Mouse (Mus musculus) embryonic fibroblast, embryonic 13.5 days (primary cell): ENCODE results near the gene Agtrap.

Experiments used
- CTCF ChIP-seq: IDR thresholded peaks from 2 replicates; pipeline ENCODE4 v1.5.1; 2011; ENCODE audit warnings: mild to moderate bottlenecking, control low read depth, low read length, moderate library complexity, borderline replicate concordance; ENCODE audit not compliant: insufficient read depth
- POLR2A ChIP-seq: IDR thresholded peaks from 2 replicates; pipeline ENCODE4 v1.6.1; 2011; ENCODE audit warnings: low read depth, mild to moderate bottlenecking, control low read depth, low read length, moderate library complexity

DNA sequence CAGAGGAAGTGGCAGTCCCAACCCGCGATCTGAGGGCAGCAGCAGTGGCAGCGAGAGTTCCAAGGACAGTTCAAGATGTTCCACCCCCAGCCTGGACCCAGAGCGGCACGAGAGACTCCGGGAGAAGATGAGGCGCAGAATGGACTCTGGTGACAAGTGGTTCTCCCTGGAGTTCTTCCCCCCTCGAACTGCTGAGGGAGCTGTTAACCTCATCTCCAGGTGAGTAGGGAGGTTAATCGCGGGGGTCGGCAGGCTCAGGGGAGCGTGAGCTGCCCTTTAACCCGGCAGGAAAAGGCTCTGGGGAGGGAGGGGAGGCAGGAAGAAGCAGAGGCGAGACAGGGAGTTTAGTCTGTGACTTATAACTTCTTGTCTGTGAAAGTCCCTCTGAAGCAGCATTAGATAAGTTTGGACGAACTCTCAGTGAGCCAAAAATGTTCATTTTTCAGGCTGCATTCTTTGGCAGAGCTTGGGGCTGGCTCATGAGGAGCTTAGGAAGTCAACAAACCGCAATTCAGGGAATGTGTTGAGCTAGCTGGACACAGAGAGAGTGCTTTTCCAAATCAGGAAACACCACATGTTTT is 46.1 kb downstream of the Agtrap start:
- no peak for TF ChIP-seq CTCF
- no peak; the same call in 1 of the 2 replicates for TF ChIP-seq POLR2A
